20 mouse cellular contexts compared by ENCODE assay signal in genomic region chr6:22443170-22443569, GRCm38 (mm10).
A peak's percentile ranks its signal among the peaks of the same experiment; 100 is the strongest.
DNase-seq lines count a peak whose midpoint lies in the region; ATAC-seq and TF ChIP-seq lines count a peak whose summit lies in the region.
"Had no signal": no experiment of that assay in that cellular context is flagged by ENCODE, and none has a peak within 500 bp of the region (broad histone marks: within the 10 kb centered on the region; RNA-seq: fewer than 3 reads in every experiment).

No protein-coding gene starts in this region.

- H3K9me3 ChIP-seq in hindbrain, embryonic 13.5 days = no peaks in the 10 kb centered on the region
- no peaks in the 10 kb centered on the region for H3K9me3 ChIP-seq in hindbrain, embryonic 14.5 days (ENCODE audit: control insufficient read depth, low read length)
- H3K9me3 ChIP-seq in lung, postnatal 0 days (ENCODE audit: low read length) = no peaks in the 10 kb centered on the region
- H3K9me3 ChIP-seq in embryonic facial prominence, embryonic 10.5 days = no peaks in the 10 kb centered on the region
- no peaks in the 10 kb centered on the region for H3K9me3 ChIP-seq in stomach, postnatal 0 days (ENCODE audit: control insufficient read depth, low read length)
- H3K9me3 ChIP-seq: heart, embryonic 10.5 days; liver, embryonic 13.5 days; megakaryocyte, embryonic 14.5 days; neural tube, embryonic 12.5 days had no signal

- H3K4me2 ChIP-seq in hindbrain, embryonic 13.5 days = no peak overlapping the region
- H3K4me2 ChIP-seq in hindbrain, embryonic 14.5 days (replicated peaks) = no peak overlapping the region
- H3K4me2 ChIP-seq in lung, postnatal 0 days (replicated peaks; ENCODE audit: low read depth, low read length) = no peak overlapping the region
- no peak overlapping the region for H3K4me2 ChIP-seq in stomach, postnatal 0 days (replicated peaks; ENCODE audit: low read depth)
- H3K4me2 ChIP-seq: liver, embryonic 13.5 days; neural tube, embryonic 12.5 days had no signal

- 0 out of 2 replicates have a peak, but pooled peaks cover 4% of the 10 kb centered on the region for H3K4me1 ChIP-seq in hindbrain, embryonic 13.5 days (replicated peaks)
- H3K4me1 ChIP-seq in hindbrain, embryonic 14.5 days (replicated peaks; ENCODE audit: control insufficient read depth, insufficient read depth, low read length) = no peaks in the 10 kb centered on the region
- peaks cover 3% of the 10 kb centered on the region; the same call in 1 of the 2 replicates for H3K4me1 ChIP-seq in lung, postnatal 0 days (ENCODE audit: insufficient read depth, low read depth, low read length)
- peaks cover 10% of the 10 kb centered on the region for H3K4me1 ChIP-seq in embryonic facial prominence, embryonic 10.5 days
- H3K4me1 ChIP-seq in stomach, postnatal 0 days (replicated peaks; ENCODE audit: control insufficient read depth, insufficient read depth) = no peaks in the 10 kb centered on the region
- H3K4me1 ChIP-seq: liver, embryonic 13.5 days; neural tube, embryonic 12.5 days had no signal

- ATAC-seq in hindbrain, embryonic 13.5 days (ENCODE audit: low FRiP score) = peak; percentile 28; the same call in 1 of the 2 replicates
- ATAC-seq in hindbrain, embryonic 14.5 days (ENCODE audit: low FRiP score) = no peak
- no peak for ATAC-seq in lung, postnatal 0 days
- ATAC-seq in stomach, postnatal 0 days (ENCODE audit: low FRiP score, low TSS enrichment) = no peak

- no peak for DNase-seq in hindbrain, embryonic 14.5 days (ENCODE audit: low spot score)
- no peak for DNase-seq in lung, postnatal 0 days (ENCODE audit: low spot score)
- no peak for DNase-seq in lung, postnatal 4 days
- no peak for DNase-seq in embryonic facial prominence, embryonic 10.5 days (ENCODE audit: low spot score)
- DNase-seq in stomach, postnatal 0 days (ENCODE audit: low spot score) = no peak
- DNase-seq in heart, adult 8-10 months (ENCODE audit: low spot score) = no peak
- no peak for DNase-seq in cerebellum, adult 8-10 months
- DNase-seq: adrenal gland, adult 8-10 months; cerebellum, adult 9-10 months; heart, postnatal 4 days; kidney, adult 18-20 months; liver, embryonic 13.5 days; lung, postnatal 10 days; midbrain, embryonic 14.5 days; thymus, adult 18-20 months; thymus, postnatal 36 days had no signal

- H3K36me3 ChIP-seq in hindbrain, embryonic 13.5 days = no peaks in the 10 kb centered on the region
- H3K36me3 ChIP-seq in hindbrain, embryonic 14.5 days (replicated peaks; ENCODE audit: control insufficient read depth, insufficient read depth) = no peaks in the 10 kb centered on the region
- no peaks in the 10 kb centered on the region for H3K36me3 ChIP-seq in lung, postnatal 0 days (ENCODE audit: insufficient read depth, low read length)
- no peaks in the 10 kb centered on the region for H3K36me3 ChIP-seq in embryonic facial prominence, embryonic 10.5 days (replicated peaks)
- no peaks in the 10 kb centered on the region for H3K36me3 ChIP-seq in stomach, postnatal 0 days (ENCODE audit: control insufficient read depth, insufficient read depth, low read length)
- H3K36me3 ChIP-seq: heart, embryonic 10.5 days; liver, embryonic 13.5 days; neural tube, embryonic 12.5 days had no signal

- no peak overlapping the region for H3K4me3 ChIP-seq in hindbrain, embryonic 13.5 days
- H3K4me3 ChIP-seq in hindbrain, embryonic 14.5 days (replicated peaks; ENCODE audit: low read length) = no peak overlapping the region
- H3K4me3 ChIP-seq in lung, postnatal 0 days (ENCODE audit: low read depth, low read length) = no peak overlapping the region
- no peak overlapping the region for H3K4me3 ChIP-seq in embryonic facial prominence, embryonic 10.5 days
- H3K4me3 ChIP-seq in stomach, postnatal 0 days (ENCODE audit: low read depth, low read length) = no peak overlapping the region
- H3K4me3 ChIP-seq: heart, embryonic 10.5 days; liver, embryonic 13.5 days; megakaryocyte, embryonic 14.5 days; neural tube, embryonic 12.5 days had no signal

- 0 out of 2 replicates have a peak overlapping the region, but pooled peaks have one; percentile 44 for H3K27ac ChIP-seq in hindbrain, embryonic 13.5 days
- no peak overlapping the region for H3K27ac ChIP-seq in hindbrain, embryonic 14.5 days
- H3K27ac ChIP-seq in lung, postnatal 0 days (ENCODE audit: low read length) = peak overlapping the region; percentile 62; the same call in 1 of the 2 replicates
- peak overlapping the region; percentile 44; the same call in 1 of the 2 replicates for H3K27ac ChIP-seq in embryonic facial prominence, embryonic 10.5 days (replicated peaks)
- H3K27ac ChIP-seq in stomach, postnatal 0 days (replicated peaks) = peak overlapping the region; percentile 81
- H3K27ac ChIP-seq: heart, embryonic 10.5 days; liver, embryonic 13.5 days; neural tube, embryonic 12.5 days had no signal

- no peak for TF ChIP-seq CTCF in lung, postnatal 0 days (IDR thresholded peaks at IDR 0.05)
- TF ChIP-seq CTCF in stomach, postnatal 0 days (IDR thresholded peaks at IDR 0.05; ENCODE audit: low read depth) = no peak

- 75% methylated on average over 3 of the region's 3 CpGs for WGBS in hindbrain, embryonic 13.5 days
- 67% methylated on average over 3 of the region's 3 CpGs for WGBS in hindbrain, embryonic 14.5 days
- 53% methylated on average over 3 of the region's 3 CpGs for WGBS in lung, postnatal 0 days
- 83% methylated on average over 3 of the region's 3 CpGs for WGBS in embryonic facial prominence, embryonic 10.5 days
- 43% methylated on average over 3 of the region's 3 CpGs for WGBS in stomach, postnatal 0 days

- no peak for TF ChIP-seq EP300 in lung, postnatal 0 days (IDR thresholded peaks at IDR 0.05)
- no peak for TF ChIP-seq EP300 in stomach, postnatal 0 days (optimal IDR thresholded peaks at IDR 0.05)

- no peak overlapping the region for H3K9ac ChIP-seq in hindbrain, embryonic 13.5 days
- no peak overlapping the region for H3K9ac ChIP-seq in hindbrain, embryonic 14.5 days
- no peak overlapping the region for H3K9ac ChIP-seq in lung, postnatal 0 days (replicated peaks; ENCODE audit: low read depth)
- H3K9ac ChIP-seq in stomach, postnatal 0 days (ENCODE audit: low read length) = no peak overlapping the region
- H3K9ac ChIP-seq: liver, embryonic 13.5 days; neural tube, embryonic 12.5 days had no signal

- H3K27me3 ChIP-seq in hindbrain, embryonic 13.5 days = no peaks in the 10 kb centered on the region
- no peaks in the 10 kb centered on the region for H3K27me3 ChIP-seq in hindbrain, embryonic 14.5 days (ENCODE audit: control insufficient read depth, insufficient read depth, low read length)
- H3K27me3 ChIP-seq in lung, postnatal 0 days (replicated peaks; ENCODE audit: insufficient read depth, low read length) = no peaks in the 10 kb centered on the region
- no peaks in the 10 kb centered on the region for H3K27me3 ChIP-seq in embryonic facial prominence, embryonic 10.5 days (replicated peaks; ENCODE audit: low read depth, poor library complexity, severe bottlenecking)
- H3K27me3 ChIP-seq in stomach, postnatal 0 days (ENCODE audit: control insufficient read depth, insufficient read depth, low read length) = no peaks in the 10 kb centered on the region
- H3K27me3 ChIP-seq: liver, embryonic 13.5 days; neural tube, embryonic 12.5 days had no signal
